Comparison of ENCODE assay signal across 9 mouse cellular contexts in genomic region chr9:44905620-44906019, GRCm38 (mm10). TPM values are rescaled to one million over a fixed set of nuclear protein-coding genes. Genes with fewer than 3 reads are reported as not detected.
A peak's percentile ranks its signal among the peaks of the same experiment; 100 is the strongest.
DNase-seq lines count a peak whose midpoint lies in the region; ATAC-seq and TF ChIP-seq lines count a peak whose summit lies in the region.
"Had no signal": no experiment of that assay in that cellular context is flagged by ENCODE, and none has a peak within 500 bp of the region (broad histone marks: within the 10 kb centered on the region; RNA-seq: fewer than 3 reads in every experiment).

No protein-coding gene starts in this region.

- no peak overlapping the region for H3K4me2 ChIP-seq in kidney, embryonic 16.5 days (replicated peaks; ENCODE audit: low read depth, low read length)
- H3K4me2 ChIP-seq: liver, embryonic 13.5 days had no signal

- H3K36me3 ChIP-seq in kidney, embryonic 16.5 days (ENCODE audit: insufficient read depth, low read length), result peaks cover 9% of the 10 kb centered on the region

- DNase-seq in cerebellum, postnatal 10 days, result no peak
- DNase-seq in cerebellum, adult 2 months, result peak; percentile 65 to 80
- peak; percentile 51 to 66 for DNase-seq in heart, adult 9 months (ENCODE audit: low spot score in 2 of 2)
- DNase-seq in left cerebral cortex, postnatal 10 days (ENCODE audit: extremely low spot score in 1 of 2, low spot score in 2 of 2), result peak; percentile 40 to 48
- DNase-seq in embryo, embryonic 11 days, result no peak
- DNase-seq: liver, embryonic 13.5 days had no signal

- no peak for TF ChIP-seq POLR2A in cerebellum, adult 2 months (IDR thresholded peaks at IDR 0.05; ENCODE audit: borderline replicate concordance, insufficient read depth, low read length)

- no peaks in the 10 kb centered on the region for H3K9me3 ChIP-seq in kidney, embryonic 16.5 days (ENCODE audit: low read length)
- H3K9me3 ChIP-seq: liver, embryonic 13.5 days had no signal

- no peak overlapping the region for H3K9ac ChIP-seq in kidney, embryonic 16.5 days (replicated peaks; ENCODE audit: low read length)
- H3K9ac ChIP-seq: liver, embryonic 13.5 days had no signal

- no peaks in the 10 kb centered on the region for H3K27me3 ChIP-seq in cerebellum, adult 2 months (ENCODE audit: control insufficient read depth, insufficient read depth, low read length)
- no peaks in the 10 kb centered on the region for H3K27me3 ChIP-seq in kidney, embryonic 16.5 days (ENCODE audit: insufficient read depth, low read length)
- H3K27me3 ChIP-seq: liver, embryonic 13.5 days had no signal

- intact Hi-C loops in left cerebral cortex, postnatal 10 days (cut with DNase I), result no loop called here

- WGBS in cerebellum, adult 2 months, result 16% methylated on average over 4 of the region's 4 CpGs
- WGBS in kidney, embryonic 16.5 days, result 82% methylated on average over 4 of the region's 4 CpGs

- peak; percentile 43; the same call in 1 of the 2 replicates for ATAC-seq in cerebellum, adult (ENCODE audit: insufficient number of reproducible peaks, low FRiP score, low TSS enrichment)
- ATAC-seq in kidney, embryonic 16.5 days (ENCODE audit: low FRiP score, low TSS enrichment), result no peak
- ATAC-seq in CD4-positive, CD25-positive, alpha-beta regulatory T cell, adult 4 months, result no peak

- peaks cover 31% of the 10 kb centered on the region for H3K4me1 ChIP-seq in cerebellum, adult 2 months (ENCODE audit: control insufficient read depth, insufficient read depth, low read length)
- H3K4me1 ChIP-seq in kidney, embryonic 16.5 days (ENCODE audit: insufficient read depth, low read length), result no peaks in the 10 kb centered on the region

- H3K27ac ChIP-seq in cerebellum, adult 2 months (ENCODE audit: insufficient read depth, low read length), result peak overlapping the region; percentile 89
- H3K27ac ChIP-seq in kidney, embryonic 16.5 days (ENCODE audit: low read length), result no peak overlapping the region
- H3K27ac ChIP-seq: liver, embryonic 13.5 days had no signal

- no peak for TF ChIP-seq CTCF in cerebellum, adult 2 months (IDR thresholded peaks at IDR 0.05; ENCODE audit: borderline replicate concordance, insufficient read depth, low read depth, low read length)

- H3K4me3 ChIP-seq in cerebellum, adult 2 months (replicated peaks; ENCODE audit: insufficient read depth, low read depth, low read length), result no peak overlapping the region
- H3K4me3 ChIP-seq in kidney, embryonic 16.5 days (ENCODE audit: low read length), result no peak overlapping the region
- H3K4me3 ChIP-seq: liver, embryonic 13.5 days had no signal

RNA-seq across cellular contexts. Expression of gene Atp5l, which starts 14.9 kb away (rescaled TPM):
- 989 and 996 TPM in 2 replicates for polyA plus RNA-seq in cerebellum, adult 2 months (2012; rRNA removed)
- 100 to 1,000 TPM; 377 to 378 TPM for total RNA-seq in left cerebral cortex, postnatal 10 days (2021)
- polyA plus RNA-seq in kidney, embryonic 16.5 days (2015; fragmentation: Nextera tagmentation; extraction: Ambion mirVana), result 677 and 753 TPM in 2 replicates
- polyA plus RNA-seq in CD4-positive, CD25-positive, alpha-beta regulatory T cell, adult 4 months (2017; shearing (Covaris generic)), result 100 to 1,000 TPM; 416 to 524 TPM

RNA-seq across cellular contexts. Expression of gene Kmt2a, which starts 24.5 kb away (rescaled TPM):
- 31.3 and 39.0 TPM in 2 replicates for polyA plus RNA-seq in cerebellum, adult 2 months (2012; rRNA removed)
- total RNA-seq in left cerebral cortex, postnatal 10 days (2021), result 10 to 100 TPM; 43.2 to 49.7 TPM
- polyA plus RNA-seq in kidney, embryonic 16.5 days (2015; fragmentation: Nextera tagmentation; extraction: Ambion mirVana), result 10.8 and 13.5 TPM in 2 replicates
- 10 to 100 TPM; 34.7 to 41.1 TPM for polyA plus RNA-seq in CD4-positive, CD25-positive, alpha-beta regulatory T cell, adult 4 months (2017; shearing (Covaris generic))

RNA-seq across cellular contexts. Expression of gene Ube4a, which starts 59.8 kb away (rescaled TPM):
- 34.7 and 37.4 TPM in 2 replicates for polyA plus RNA-seq in cerebellum, adult 2 months (2012; rRNA removed)
- 100 to 1,000 TPM in 1 of 2 experiments, 10 to 100 TPM in 1; 96.1 to 101 TPM for total RNA-seq in left cerebral cortex, postnatal 10 days (2021)
- polyA plus RNA-seq in kidney, embryonic 16.5 days (2015; fragmentation: Nextera tagmentation; extraction: Ambion mirVana), result 24.3 and 29.1 TPM in 2 replicates
- 10 to 100 TPM; 26.6 to 40.4 TPM for polyA plus RNA-seq in CD4-positive, CD25-positive, alpha-beta regulatory T cell, adult 4 months (2017; shearing (Covaris generic))

Comparison
In these comparisons a context has a peak if more than half of its experiments do, and no peak if none do; other contexts are left out.
1. DNase-seq: peak in cerebellum, adult 2 months (2 of 2), heart, adult 9 months (2 of 2) and left cerebral cortex, postnatal 10 days (2 of 2); none in cerebellum, postnatal 10 days (0 of 2) and embryo, embryonic 11 days (single experiment).